Mouse (Mus musculus) limb, embryonic 15.5 days (tissue): ENCODE results near the gene Birc5. TPM values are rescaled to one million over a fixed set of nuclear protein-coding genes. Genes with fewer than 3 reads are reported as not detected.

ENCODE experiments used
- ATAC-seq: fragments of 200-750 bp; cut with Nextera tagmentation; 2 replicates; pipeline ENCODE4 v1.8.0; 2017; ENCODE audit warnings: low read depth, moderate TSS enrichment; ENCODE audit not compliant: insufficient number of reproducible peaks, low FRiP score, low TSS enrichment
- H3K27ac ChIP-seq: fragments of 300-500 bp; sonication (generic); 2 replicates; pipeline ENCODE4 v1.5.1; 2015; ENCODE audit warnings: moderate library complexity, mild to moderate bottlenecking, inconsistent platforms
- H3K27me3 ChIP-seq: fragments of 300-500 bp; sonication (generic); 2 replicates; pipeline ENCODE4 v1.6.1; 2015; ENCODE audit warnings: inconsistent platforms
- H3K36me3 ChIP-seq: fragments of 300-500 bp; sonication (generic); 2 replicates; pipeline ENCODE4 v1.6.1; 2015; ENCODE audit warnings: inconsistent platforms
- H3K4me1 ChIP-seq: fragments of 300-500 bp; sonication (generic); 2 replicates; pipeline ENCODE4 v1.6.1; 2015; ENCODE audit warnings: inconsistent platforms
- H3K4me2 ChIP-seq: fragments of 300-500 bp; sonication (generic); 2 replicates; pipeline ENCODE4 v1.6.1; 2015; ENCODE audit warnings: mild to moderate bottlenecking, inconsistent platforms
- H3K4me3 ChIP-seq: fragments of 300-500 bp; sonication (generic); 2 replicates; pipeline ENCODE4 v1.5.1; 2015; ENCODE audit warnings: mild to moderate bottlenecking, inconsistent platforms
- H3K9ac ChIP-seq: fragments of 300-500 bp; sonication (generic); 2 replicates; pipeline ENCODE4 v1.6.1; 2015; ENCODE audit warnings: inconsistent platforms
- H3K9me3 ChIP-seq: fragments of 300-500 bp; sonication (generic); 2 replicates; pipeline ENCODE4 v1.6.1; 2016; ENCODE audit warnings: inconsistent platforms
- WGBS: fragments of 180-500 bp; shearing (Covaris S2); methylation state at CpG from one replicate; pipeline ENCODE4 v1.1.7; 2015; 5-methylcytosine and 5-hydroxymethylcytosine counted together
- polyA plus RNA-seq: library from polyadenylated mRNA; unstranded; fragments of >200 nt; fragmentation: Nextera tagmentation; extraction: Ambion mirVana; gene quantifications from 2 replicates; pipeline ENCODE4 v1.2.1, GENCODE M21; 2015

The Birc5 gene
- polyA plus RNA-seq, 1 experiment from 2014 or later, result 254 TPM

- ATAC-seq, result no peak
- H3K9me3 ChIP-seq, result no peaks in the 10 kb centered on the region
- H3K36me3 ChIP-seq, result no peaks in the 10 kb centered on the region
- H3K27ac ChIP-seq, result no peak overlapping the region
- no peak overlapping the region for H3K4me3 ChIP-seq
- peaks cover 9% of the 10 kb centered on the region for H3K4me1 ChIP-seq
- 55% methylated on average over 2 of the region's 2 CpGs for WGBS
- H3K4me2 ChIP-seq, result no peak overlapping the region
- peaks cover 40% of the 10 kb centered on the region for H3K27me3 ChIP-seq
- no peak overlapping the region for H3K9ac ChIP-seq
Measured at GRCm38 (mm10) chr11:117864805-117865204, 15.8 kb downstream of the Birc5 start.

- ATAC-seq, result no peak
- Histone ChIP-seq H3K9ac (no peak overlapping the region), H3K4me3 (no peak overlapping the region), H3K4me2 (no peak overlapping the region), H3K9me3 (no peaks in the 10 kb centered on the region), H3K4me1 (peaks cover 6% of the 10 kb centered on the region), H3K27ac (no peak overlapping the region), H3K36me3 (no peaks in the 10 kb centered on the region), H3K27me3 (peaks cover 28% of the 10 kb centered on the region)
- 40% methylated on average over 6 of the region's 6 CpGs for WGBS
Measured at GRCm38 (mm10) chr11:117865988-117866387, 16.9 kb downstream of the Birc5 start.

DNA sequence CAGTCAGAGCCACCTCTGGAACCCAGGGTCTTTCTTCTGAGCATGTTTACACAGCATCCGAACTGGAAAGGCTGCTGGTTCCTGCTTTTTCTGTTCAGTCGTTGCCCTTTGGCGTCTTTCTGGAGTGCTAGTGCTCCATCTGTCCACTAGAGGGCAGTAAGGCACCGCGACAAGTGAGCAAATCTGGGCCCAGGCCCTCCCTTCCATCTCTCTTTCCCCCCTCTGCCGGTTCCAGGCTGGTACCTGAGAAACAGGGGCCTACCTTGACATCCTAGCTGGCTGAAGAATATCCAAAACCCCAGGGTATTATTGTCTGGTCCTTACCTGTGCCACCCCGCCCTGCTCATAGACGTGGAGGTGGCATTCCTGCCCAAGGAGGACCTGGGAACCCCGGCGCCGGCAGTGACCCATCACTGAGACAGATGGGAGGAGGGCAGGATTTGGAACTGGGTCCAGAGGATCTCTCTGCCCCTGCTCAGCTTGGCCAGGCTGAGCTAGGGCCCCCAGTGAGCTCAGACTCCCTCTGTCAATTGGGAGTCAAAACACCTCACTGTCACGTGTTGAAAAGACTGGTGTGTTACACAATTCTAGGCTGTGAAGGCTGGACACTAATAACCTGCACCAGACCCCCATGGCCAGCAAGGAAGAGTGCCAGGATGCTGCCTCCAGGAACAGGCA, 21.8 kb downstream of the Birc5 start:
- WGBS, result 35% methylated on average over 12 of the region's 12 CpGs
- Histone ChIP-seq H3K9me3 (no peaks in the 10 kb centered on the region), H3K27me3 (no peaks in the 10 kb centered on the region), H3K4me3 (no peak overlapping the region), H3K4me1 (peaks cover 26% of the 10 kb centered on the region), H3K9ac (no peak overlapping the region), H3K36me3 (no peaks in the 10 kb centered on the region), H3K4me2 (no peak overlapping the region), H3K27ac (no peak overlapping the region)
- no peak for ATAC-seq

DNA sequence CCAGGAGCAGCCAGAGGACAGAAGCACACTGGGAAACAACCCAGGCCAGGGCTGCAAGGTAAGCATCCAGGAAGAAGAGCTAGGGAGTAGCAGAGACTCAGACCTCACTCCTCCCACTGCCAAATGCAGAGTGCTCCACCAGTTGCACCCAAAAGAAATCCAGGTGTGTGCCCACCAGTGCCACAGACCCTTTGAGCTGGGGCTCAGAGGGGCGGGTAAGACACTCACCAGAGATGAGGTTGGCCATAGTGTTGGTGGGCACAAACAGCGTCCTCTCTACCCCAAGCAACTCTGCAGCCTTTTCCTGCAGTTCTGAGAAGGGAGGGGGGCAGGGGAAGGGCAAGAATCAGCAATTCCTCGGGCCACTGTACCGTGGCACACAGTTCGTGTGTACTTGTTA, 22.3 kb downstream of the Birc5 start:
- Histone ChIP-seq H3K4me3 (no peak overlapping the region), H3K4me1 (peaks cover 26% of the 10 kb centered on the region), H3K27ac (no peak overlapping the region), H3K27me3 (no peaks in the 10 kb centered on the region), H3K36me3 (no peaks in the 10 kb centered on the region), H3K9ac (no peak overlapping the region), H3K4me2 (no peak overlapping the region), H3K9me3 (no peaks in the 10 kb centered on the region)
- 61% methylated on average over 5 of the region's 5 CpGs for WGBS
- no peak for ATAC-seq

DNA sequence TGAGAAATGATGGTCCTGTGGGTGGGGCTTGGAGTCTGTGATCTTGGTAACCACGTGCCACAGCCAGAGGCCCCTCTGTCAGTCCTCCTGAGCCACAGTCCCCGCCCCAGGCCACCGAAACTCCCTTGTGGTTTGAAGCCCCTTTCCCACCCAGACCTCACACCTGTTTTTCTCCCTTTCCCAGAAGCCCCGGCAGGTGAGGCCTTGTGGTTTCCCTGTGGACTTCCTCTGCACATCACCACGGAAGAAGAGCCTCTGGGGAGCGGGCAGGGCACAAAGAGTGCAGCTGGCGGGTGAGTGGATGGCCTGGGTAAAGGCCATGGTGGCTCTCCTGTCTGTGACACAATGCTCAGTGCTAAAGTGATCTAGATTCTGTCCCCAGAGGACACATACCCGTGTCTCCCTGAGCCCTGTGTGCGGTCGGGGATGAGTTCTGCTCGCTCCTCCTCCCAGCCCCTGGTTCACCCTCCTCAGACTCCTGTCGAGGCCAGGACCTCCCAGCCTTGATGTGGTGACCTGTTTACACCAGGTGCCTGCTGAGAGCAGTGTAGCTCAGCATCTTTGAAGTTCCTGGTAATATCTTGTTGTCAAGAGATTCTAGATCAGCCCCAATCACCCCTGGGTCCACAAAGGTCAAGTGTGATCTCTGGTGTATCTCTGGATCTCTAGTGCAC, 23.0 kb downstream of the Birc5 start:
- H3K27ac ChIP-seq, result no peak overlapping the region
- WGBS, result 57% methylated on average over 12 of the region's 12 CpGs
- H3K27me3 ChIP-seq, result no peaks in the 10 kb centered on the region
- no peaks in the 10 kb centered on the region for H3K9me3 ChIP-seq
- peak overlapping the region; percentile 96; the same call in 1 of the 2 replicates for H3K4me2 ChIP-seq
- H3K36me3 ChIP-seq, result no peaks in the 10 kb centered on the region
- no peak overlapping the region for H3K9ac ChIP-seq
- H3K4me1 ChIP-seq, result peaks cover 26% of the 10 kb centered on the region
- ATAC-seq, result no peak
- H3K4me3 ChIP-seq, result no peak overlapping the region

DNA sequence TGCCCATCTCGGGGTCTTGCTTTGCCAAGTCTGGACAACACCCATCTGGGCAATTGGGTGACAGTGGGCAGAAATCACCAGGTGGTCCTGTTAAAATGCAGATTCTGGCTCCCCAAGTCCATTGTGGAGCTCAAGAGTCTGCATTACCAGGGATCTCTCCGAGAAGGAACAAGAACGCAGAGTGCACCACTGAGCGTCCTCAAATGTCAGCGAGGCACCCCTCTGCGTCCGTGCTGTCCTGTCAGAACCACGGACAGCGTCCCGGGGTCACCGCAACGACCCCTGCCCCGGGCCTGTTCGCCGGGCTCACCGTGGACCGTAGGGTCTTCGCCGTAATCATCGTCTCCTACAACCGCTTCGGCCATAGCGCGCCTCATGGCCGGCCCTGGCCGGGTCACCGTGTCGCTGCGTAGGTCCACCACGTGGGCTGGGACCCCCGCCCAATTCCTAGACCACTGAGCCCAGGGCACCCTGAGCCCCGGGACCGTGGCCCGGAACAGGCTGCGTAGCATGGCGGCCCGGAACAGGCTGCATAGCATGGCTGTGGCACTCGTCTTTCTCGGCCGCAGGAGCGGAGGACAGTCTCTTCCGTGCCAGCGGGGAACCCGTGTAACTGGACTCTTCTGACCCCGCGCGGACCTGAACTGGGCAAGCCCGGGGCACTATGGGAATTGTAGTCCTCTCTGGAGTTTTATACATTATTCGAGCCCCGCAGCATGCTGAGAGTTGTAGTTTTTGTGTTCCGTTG, 24.0 kb downstream of the Birc5 start, which contains the start of gene Tha1:
Tha1 (minus strand) TSS at position 621 of the 748 bp plus-strand sequence.
- peak within 1 kb of the TSS; percentile 47; the same call in 1 of the 2 replicates for H3K27ac ChIP-seq
- WGBS, result 1% methylated on average over 51 of the region's 51 CpGs

GRCm38 (mm10) chr11:117874419-117874818, 25.4 kb downstream of the Birc5 start:
- no peak overlapping the region for H3K9ac ChIP-seq
- peaks cover 39% of the 10 kb centered on the region for H3K4me1 ChIP-seq
- ATAC-seq, result no peak
- no peaks in the 10 kb centered on the region for H3K36me3 ChIP-seq
- no peaks in the 10 kb centered on the region for H3K27me3 ChIP-seq
- no peak overlapping the region for H3K4me2 ChIP-seq
- no peak overlapping the region for H3K4me3 ChIP-seq
- H3K27ac ChIP-seq, result no peak overlapping the region
- no peaks in the 10 kb centered on the region for H3K9me3 ChIP-seq
- WGBS, result 68% methylated on average over 4 of the region's 4 CpGs

More for the DNA sequence above, 24.0 kb downstream of the Birc5 start, which contains the start of gene Tha1:
- Histone ChIP-seq H3K9ac (peak within 1 kb of the TSS; percentile 67), H3K4me1 (peaks cover 28% of the 10 kb centered on the region), H3K36me3 (no peaks in the 10 kb centered on the region), H3K4me2 (peak within 1 kb of the TSS; percentile 96), H3K4me3 (peak within 1 kb of the TSS; percentile 68), H3K27me3 (no peaks in the 10 kb centered on the region), H3K9me3 (no peaks in the 10 kb centered on the region)
- peak; percentile 73 for ATAC-seq

DNA sequence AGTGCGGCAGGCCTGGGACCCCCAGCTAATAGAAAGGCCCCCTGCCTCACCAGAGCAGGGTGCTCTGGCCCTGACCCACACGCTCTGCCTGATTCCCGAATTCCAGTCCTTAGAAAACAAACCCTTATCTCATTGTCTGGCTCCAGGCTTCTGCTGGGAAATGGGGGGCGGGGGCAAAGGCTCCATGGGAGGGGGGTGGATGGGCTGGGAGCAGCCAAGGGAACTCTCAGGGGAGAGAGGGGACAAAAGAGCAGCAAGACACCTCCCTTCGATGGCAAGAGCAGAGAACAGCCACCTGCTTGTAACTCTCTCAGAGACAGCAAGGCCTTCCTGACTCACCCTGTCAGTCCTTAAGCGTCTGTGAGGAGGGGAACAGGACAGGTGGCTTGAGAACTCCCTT, 26.6 kb downstream of the Birc5 start:
- H3K27ac ChIP-seq, result no peak overlapping the region
- 56% methylated on average over 6 of the region's 6 CpGs for WGBS
- no peak overlapping the region for H3K9ac ChIP-seq
- peaks cover 35% of the 10 kb centered on the region for H3K4me1 ChIP-seq
- no peaks in the 10 kb centered on the region for H3K27me3 ChIP-seq
- no peak overlapping the region for H3K4me2 ChIP-seq
- no peaks in the 10 kb centered on the region for H3K36me3 ChIP-seq
- ATAC-seq, result no peak
- no peak overlapping the region for H3K4me3 ChIP-seq
- no peaks in the 10 kb centered on the region for H3K9me3 ChIP-seq

DNA sequence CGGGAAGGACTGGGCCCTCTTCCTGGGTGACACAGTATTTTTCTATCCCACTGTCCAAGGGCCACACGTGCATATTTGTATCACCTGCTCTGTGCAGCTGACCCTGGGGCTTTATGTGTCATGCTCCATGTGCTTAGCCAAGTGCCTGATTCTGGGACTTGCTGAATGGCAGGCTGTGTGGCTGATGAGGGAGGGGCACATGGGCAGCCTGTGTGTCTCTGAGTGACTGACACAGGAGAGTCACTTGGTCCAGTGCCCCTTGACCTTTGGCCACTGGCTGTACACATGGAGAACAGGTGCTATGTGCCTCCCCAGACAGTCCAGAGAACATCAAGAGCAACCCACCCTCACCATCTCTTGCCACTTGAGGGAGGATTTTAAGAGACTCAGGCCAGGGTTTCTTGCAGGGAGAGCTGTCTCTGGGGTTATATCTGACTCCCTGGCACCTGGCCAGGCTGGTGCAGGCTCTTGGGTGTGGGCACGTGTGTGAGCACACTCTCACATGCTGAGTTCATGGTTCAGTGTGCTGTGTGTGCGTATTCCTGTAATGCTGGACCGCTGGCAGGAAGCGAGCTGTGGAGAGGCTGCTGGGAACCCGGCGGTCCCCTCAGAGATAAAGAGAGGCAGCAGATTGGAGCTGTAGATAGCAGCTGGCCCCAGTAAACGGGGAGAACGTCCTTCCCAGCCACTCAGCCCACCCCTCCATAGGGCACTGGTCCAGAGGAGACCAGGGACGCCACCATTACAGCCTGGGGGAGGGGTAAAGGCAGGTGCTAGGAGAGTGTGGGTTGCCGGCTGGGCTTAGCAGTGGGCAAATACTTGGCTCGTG, 29.1 kb downstream of the Birc5 start:
- Histone ChIP-seq H3K4me1 (peaks cover 39% of the 10 kb centered on the region), H3K27me3 (no peaks in the 10 kb centered on the region), H3K36me3 (no peaks in the 10 kb centered on the region), H3K4me2 (peak overlapping the region; percentile 27; the same call in 1 of the 2 replicates), H3K27ac (0 out of 2 replicates have a peak overlapping the region, but pooled peaks have one; percentile 0), H3K9ac (no peak overlapping the region), H3K4me3 (no peak overlapping the region), H3K9me3 (no peaks in the 10 kb centered on the region)
- ATAC-seq, result no peak
- 23% methylated on average over 13 of the region's 13 CpGs for WGBS

DNA sequence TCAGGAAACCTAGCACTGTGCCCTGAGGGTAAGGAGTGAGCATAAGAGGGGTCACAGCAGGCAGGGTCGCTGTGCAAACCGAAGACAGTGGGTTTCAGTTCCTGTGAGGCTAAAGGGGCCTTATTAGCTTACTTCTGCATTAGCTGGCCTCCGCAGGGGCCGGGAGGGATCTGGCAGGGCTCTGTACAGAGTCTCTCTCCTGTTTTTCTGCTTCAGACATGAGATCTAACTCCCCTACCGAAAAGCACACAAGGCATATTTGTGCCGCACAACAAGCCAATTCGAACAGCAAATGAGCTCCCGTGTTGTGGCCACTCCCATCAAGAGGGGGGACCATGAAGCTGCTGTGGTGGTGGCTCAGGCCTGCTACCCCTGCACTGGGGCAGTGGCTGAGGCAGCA, 29.8 kb downstream of the Birc5 start:
- 0 out of 2 replicates have a peak overlapping the region, but pooled peaks have one; percentile 0 for H3K27ac ChIP-seq
- H3K4me3 ChIP-seq, result no peak overlapping the region
- H3K9ac ChIP-seq, result no peak overlapping the region
- H3K4me1 ChIP-seq, result peaks cover 41% of the 10 kb centered on the region
- no peaks in the 10 kb centered on the region for H3K36me3 ChIP-seq
- no peak for ATAC-seq
- peak overlapping the region; percentile 27; the same call in 1 of the 2 replicates for H3K4me2 ChIP-seq
- H3K27me3 ChIP-seq, result no peaks in the 10 kb centered on the region
- WGBS, result 14% methylated on average over 8 of the region's 8 CpGs
- no peaks in the 10 kb centered on the region for H3K9me3 ChIP-seq

- H3K27me3 ChIP-seq, result no peaks in the 10 kb centered on the region
- no peak overlapping the region for H3K4me2 ChIP-seq
- 81% methylated on average over 6 of the region's 6 CpGs for WGBS
- H3K9ac ChIP-seq, result no peak overlapping the region
- H3K4me1 ChIP-seq, result peaks cover 45% of the 10 kb centered on the region
- no peak for ATAC-seq
- H3K27ac ChIP-seq, result no peak overlapping the region
- no peak overlapping the region for H3K4me3 ChIP-seq
- H3K9me3 ChIP-seq, result no peaks in the 10 kb centered on the region
- H3K36me3 ChIP-seq, result no peaks in the 10 kb centered on the region
Measured at GRCm38 (mm10) chr11:117879676-117880075, 30.6 kb downstream of the Birc5 start.
